Mouse (Mus musculus) T-cell, adult 2 months (primary cell): ENCODE measurements around the gene Rassf3.

Experiments
- DNase-seq: peaks from one replicate; pipeline ENCODE4 v3.0.0; 2022; ENCODE audit warnings: low spot score

Rassf3 gene

DNA sequence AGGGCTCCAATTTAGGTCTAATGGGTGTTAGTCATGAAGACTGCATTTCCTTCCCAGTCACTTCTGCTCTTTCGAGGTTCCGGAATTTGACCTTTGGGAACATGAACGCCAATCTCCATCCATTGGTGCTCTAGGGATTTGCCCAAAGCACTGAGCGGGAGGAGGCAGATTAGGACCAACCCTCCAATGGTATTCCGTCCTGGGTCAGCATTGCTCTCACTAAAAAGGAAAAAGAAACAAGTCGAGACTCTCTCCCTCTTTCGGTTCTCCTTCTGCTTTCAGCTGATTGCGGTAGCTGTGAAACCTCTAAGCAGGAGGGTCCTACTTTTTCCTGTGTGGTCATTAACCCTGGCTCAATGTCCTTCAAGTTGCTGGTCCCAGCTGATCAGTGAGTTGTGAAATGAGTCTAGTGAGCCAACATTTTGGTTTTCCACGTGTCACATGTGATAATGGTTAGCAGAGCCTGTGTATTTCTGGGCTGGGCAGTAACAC is 110.3 kb downstream of the Rassf3 start:
- DNase-seq = no peak

DNA sequence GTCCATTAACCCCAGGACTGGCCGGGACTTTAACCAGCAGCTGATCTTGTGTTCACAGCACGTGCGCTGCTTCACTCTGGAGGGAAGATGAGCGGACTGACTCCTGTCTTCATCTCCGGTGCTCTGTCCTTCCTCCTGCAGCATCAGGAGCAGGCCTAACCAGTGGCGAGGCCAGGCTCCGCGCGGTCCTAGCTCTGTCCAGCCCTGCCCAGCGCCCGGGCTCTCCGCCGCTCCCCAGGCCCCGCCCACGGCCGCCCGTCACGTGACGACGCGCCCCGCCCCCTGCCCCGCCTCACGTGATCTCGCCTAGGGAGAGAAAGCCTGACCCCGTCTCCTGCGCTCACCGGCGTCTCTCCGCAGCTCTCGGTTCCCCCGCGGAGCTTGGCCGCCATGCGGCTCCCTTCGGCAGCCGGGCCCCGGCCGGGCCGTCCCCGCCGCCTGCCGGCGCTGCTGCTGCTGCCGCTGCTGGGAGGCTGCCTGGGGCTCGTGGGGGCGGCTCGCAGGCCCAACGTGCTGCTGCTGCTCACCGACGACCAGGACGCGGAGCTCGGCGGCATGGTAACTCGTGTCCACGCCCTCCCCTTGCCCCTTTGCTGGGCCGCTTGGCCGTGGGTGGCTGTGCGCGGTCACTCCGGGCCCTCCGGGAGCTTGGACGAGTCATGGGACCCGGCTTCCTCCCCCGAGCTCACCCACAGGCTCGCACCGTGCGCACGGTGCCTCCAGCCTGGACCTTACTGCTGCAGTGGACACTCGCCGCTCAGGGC is 111.2 kb downstream of the Rassf3 start, which contains the start of gene Gns:
Gns (plus strand) TSS at position 290 of the 764 bp plus-strand sequence.
- peak; percentile 70 for DNase-seq

DNA sequence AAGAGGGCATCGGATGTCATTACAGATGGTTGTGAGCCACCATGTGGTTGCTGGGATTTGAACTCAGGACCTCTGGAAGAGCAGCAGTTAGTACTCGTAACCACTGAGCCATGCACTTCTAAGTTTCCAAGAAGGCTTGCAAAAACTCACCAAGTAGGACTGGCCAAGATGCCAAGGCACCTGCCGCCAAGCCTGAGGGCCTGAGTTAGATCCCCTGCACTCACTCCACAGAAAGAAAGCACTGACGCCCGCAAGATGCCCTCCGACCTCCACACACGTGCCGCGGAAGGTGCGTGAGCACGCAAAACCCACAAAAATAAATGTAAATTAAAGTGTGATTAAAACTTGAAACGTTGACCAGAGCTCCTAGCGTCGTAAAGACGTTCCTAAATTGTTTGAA is 111.8 kb downstream of the Rassf3 start:
- DNase-seq = no peak

DNA sequence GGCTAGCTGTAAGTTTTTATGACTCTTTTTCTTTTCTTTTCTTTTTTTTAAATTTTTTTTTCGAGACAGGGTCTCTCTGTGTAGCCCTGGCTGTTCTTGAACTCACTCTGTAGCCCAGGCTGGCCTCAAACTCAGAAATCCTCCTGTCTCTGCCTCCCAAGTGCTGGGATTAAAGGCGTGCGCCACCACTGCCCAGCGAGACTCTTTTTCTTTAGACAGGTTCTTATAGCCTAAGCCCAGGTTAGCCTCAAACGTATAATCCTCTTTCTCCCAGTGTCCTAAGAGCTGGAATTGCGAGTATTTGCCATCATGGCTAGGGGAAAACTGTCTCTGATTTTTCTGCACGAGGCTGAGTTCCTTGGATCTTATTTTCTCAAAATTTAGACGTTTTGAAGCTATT is 112.9 kb downstream of the Rassf3 start:
- DNase-seq = no peak

DNA sequence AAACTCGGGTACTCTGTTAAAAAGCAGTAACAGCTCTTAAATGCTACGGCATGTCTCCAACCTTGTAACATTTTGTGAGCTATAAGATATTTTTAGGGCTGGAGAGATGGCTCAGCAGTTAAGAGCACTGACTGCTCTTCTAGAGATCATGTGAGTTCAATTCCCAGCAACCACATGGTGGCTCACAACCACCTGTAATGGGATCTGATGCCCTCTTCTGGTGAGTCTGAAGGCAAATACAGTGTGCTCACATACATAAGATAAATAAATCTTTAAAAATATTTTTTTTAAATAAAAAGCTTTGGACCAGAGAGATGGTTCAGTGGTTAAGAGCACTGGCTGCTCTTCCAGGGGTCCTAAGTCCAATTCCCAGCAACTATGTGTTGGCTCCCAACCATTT is 115.8 kb downstream of the Rassf3 start:
- DNase-seq = no peak
